Mouse (Mus musculus) liver, postnatal 0 days (tissue): ENCODE measurements at regions not wholly inside any gene's neighbourhood (a gene's known extent, or its start where the extent isn't known, plus 50 kb on each side); places are given as distances from the start of the nearest gene placed in this dataset.

Experiments
- ATAC-seq: fragments of 200-750 bp; cut with Nextera tagmentation; 2 replicates; pipeline ENCODE4 v1.8.0; 2017; ENCODE audit warnings: mild to moderate bottlenecking, moderate library complexity
- DNase-seq: peaks from one replicate; pipeline ENCODE4 v3.0.0-alpha.2; 2016
- H3K27ac ChIP-seq: fragments of 300-500 bp; sonication (generic); 2 replicates; pipeline ENCODE4 v1.5.1; 2014; ENCODE audit warnings: antibody characterized with exemption, moderate library complexity, mild to moderate bottlenecking, low read depth
- H3K27me3 ChIP-seq: fragments of 300-500 bp; sonication (generic); 2 replicates; pipeline ENCODE4 v1.6.1; 2014; ENCODE audit warnings: low read length, control low read depth, mixed read lengths; ENCODE audit not compliant: insufficient read depth
- H3K36me3 ChIP-seq: fragments of 300-500 bp; sonication (generic); replicated peaks from 2 replicates; pipeline ENCODE4 v1.6.1; 2014; ENCODE audit warnings: mild to moderate bottlenecking, control low read depth, low read length, moderate library complexity, mixed read lengths; ENCODE audit not compliant: insufficient read depth
- H3K4me1 ChIP-seq: fragments of 300-500 bp; sonication (generic); 2 replicates; pipeline ENCODE4 v1.6.1; 2014; ENCODE audit warnings: antibody characterized with exemption, mild to moderate bottlenecking, control low read depth; ENCODE audit not compliant: insufficient read depth
- H3K4me2 ChIP-seq: fragments of 300-500 bp; sonication (generic); 2 replicates; pipeline ENCODE4 v1.6.1; 2014; ENCODE audit warnings: low read depth, mild to moderate bottlenecking, low read length, moderate library complexity, mixed read lengths
- H3K4me3 ChIP-seq: fragments of 300-500 bp; sonication (generic); 2 replicates; pipeline ENCODE4 v1.5.1; 2014; ENCODE audit warnings: low read depth, low read length
- H3K9ac ChIP-seq: fragments of 300-500 bp; sonication (generic); replicated peaks from 2 replicates; pipeline ENCODE4 v1.6.1; 2014; ENCODE audit warnings: mild to moderate bottlenecking, moderate library complexity
- H3K9me3 ChIP-seq: fragments of 300-500 bp; sonication (generic); 2 replicates; pipeline ENCODE4 v1.6.1; 2016; ENCODE audit warnings: mild to moderate bottlenecking, control low read depth, low read length, mixed read lengths
- CTCF ChIP-seq: sonication (generic); IDR thresholded peaks from 2 replicates; pipeline ENCODE4 v1.5.1; 2016; ENCODE audit warnings: antibody characterized with exemption, low read depth
- EP300 ChIP-seq: IDR thresholded peaks from 2 replicates; pipeline ENCODE4 v1.6.1; 2016; ENCODE audit warnings: antibody characterized with exemption, low read depth, mild to moderate bottlenecking
- WGBS: fragments of 180-500 bp; shearing (Covaris S2); extraction: QIAGEN DNeasy Blood & Tissue Kit; methylation state at CpG from one replicate; pipeline ENCODE4 v1.1.7; 2014; ENCODE audit not compliant: insufficient replicate concordance; 5-methylcytosine and 5-hydroxymethylcytosine counted together

DNA sequence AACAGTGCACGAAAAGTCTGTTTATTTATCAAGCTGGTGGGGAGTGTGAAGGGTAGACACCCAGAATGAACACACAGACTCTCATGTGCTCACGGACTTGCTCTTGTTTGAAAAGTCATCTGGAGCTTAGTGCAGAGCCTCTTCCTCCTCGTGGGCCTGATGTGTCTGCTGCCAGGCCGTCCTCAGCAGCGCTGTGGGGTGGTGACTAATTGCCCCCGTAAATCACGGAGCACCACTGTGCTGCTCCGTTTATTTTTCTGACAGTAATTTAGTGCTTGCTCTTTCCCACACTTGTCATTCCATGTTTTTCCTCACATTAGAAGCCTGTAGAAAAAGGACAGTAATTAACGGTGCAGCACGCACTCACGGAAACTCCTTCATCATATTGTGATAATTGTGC is 51.2 kb upstream of the Gm17304 start:
- WGBS = 42% methylated on average over 11 of the region's 11 CpGs
- no peak for TF ChIP-seq CTCF
- TF ChIP-seq EP300 = no peak
- H3K9me3 ChIP-seq = no peaks in the 10 kb centered on the region
- peaks cover 50% of the 10 kb centered on the region for H3K27me3 ChIP-seq
- no peak overlapping the region for H3K9ac ChIP-seq
- H3K4me2 ChIP-seq = no peak overlapping the region
- ATAC-seq (no peak), DNase-seq (no peak)
- H3K36me3 ChIP-seq = no peaks in the 10 kb centered on the region
- H3K4me3 ChIP-seq = no peak overlapping the region
- H3K4me1 ChIP-seq = no peaks in the 10 kb centered on the region
- no peak overlapping the region for H3K27ac ChIP-seq

DNA sequence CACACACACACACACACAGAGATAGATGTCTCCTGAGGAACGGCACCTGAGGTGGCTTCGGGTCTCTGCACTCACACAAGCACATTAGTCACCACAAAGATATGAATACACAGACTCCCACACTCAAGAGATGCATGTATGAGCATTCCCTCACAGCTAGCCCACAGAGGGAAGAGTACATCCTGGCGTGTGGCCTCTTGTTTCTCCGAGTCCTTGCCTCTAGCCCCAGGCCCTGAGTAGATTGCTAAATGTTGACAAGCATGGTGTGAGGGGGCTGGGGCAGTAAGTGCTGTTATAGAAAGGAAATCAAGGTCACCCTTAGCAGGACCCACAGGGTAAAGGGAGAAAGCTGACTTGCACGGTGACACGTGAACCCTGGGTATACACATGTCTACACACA is 69.6 kb upstream of the Gm17304 start:
- WGBS = 63% methylated on average over 6 of the region's 6 CpGs
- no peaks in the 10 kb centered on the region for H3K27me3 ChIP-seq
- ATAC-seq (no peak), DNase-seq (no peak)
- TF ChIP-seq EP300 (no peak), CTCF (no peak)
- no peak overlapping the region for H3K4me2 ChIP-seq
- peaks cover 8% of the 10 kb centered on the region for H3K4me1 ChIP-seq
- no peaks in the 10 kb centered on the region for H3K9me3 ChIP-seq
- no peak overlapping the region for H3K27ac ChIP-seq
- no peak overlapping the region for H3K4me3 ChIP-seq
- H3K9ac ChIP-seq = no peak overlapping the region
- no peaks in the 10 kb centered on the region for H3K36me3 ChIP-seq

DNA sequence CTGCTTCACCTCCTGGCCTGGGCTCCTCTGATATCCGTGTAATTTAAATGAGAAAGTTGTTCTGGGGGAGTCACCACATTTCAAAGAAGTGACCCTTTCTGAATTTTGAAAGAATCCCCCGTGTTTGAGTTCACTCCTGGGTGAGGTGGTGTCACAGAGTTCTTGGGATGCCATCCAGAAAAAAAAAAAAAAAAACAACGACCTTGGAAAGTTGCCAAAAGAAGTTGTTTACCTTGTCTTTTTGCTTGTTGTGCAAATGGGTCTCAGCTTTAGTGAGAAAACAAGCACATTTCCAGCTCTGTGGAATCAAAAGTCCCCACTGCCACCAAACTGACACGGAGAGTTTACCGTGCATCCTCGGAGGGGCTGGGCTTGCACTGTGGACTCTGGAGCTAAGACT is 71.7 kb upstream of the Gm17304 start:
- WGBS = 39% methylated on average over 6 of the region's 6 CpGs
- DNase-seq = no peak
- H3K4me3 ChIP-seq = no peak overlapping the region

DNA sequence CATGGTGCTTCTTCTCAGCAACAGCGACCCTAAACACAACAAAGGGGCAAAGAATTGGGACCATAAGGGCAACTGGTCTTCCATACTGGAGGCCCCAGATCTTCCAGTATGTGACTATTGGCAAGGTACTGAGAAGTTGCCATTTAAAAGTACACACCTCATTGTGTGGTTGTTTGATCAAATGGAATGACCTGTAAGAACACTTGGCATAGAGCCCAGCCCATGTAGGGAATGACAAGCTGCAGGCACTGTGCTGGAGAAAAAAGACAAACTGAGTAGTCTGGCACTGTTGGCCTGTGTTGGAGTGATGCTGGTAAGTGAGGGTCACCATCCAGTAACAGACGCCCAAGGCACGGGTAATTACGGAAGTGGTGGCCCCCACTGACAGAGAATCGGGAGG is 72.8 kb upstream of the Gm17304 start:
- H3K4me2 ChIP-seq = no peak overlapping the region
- ATAC-seq (peak; percentile 70), DNase-seq (peak; percentile 45)
- H3K4me1 ChIP-seq = peaks cover 8% of the 10 kb centered on the region
- no peak for TF ChIP-seq EP300
- TF ChIP-seq CTCF = no peak
- H3K27me3 ChIP-seq = no peaks in the 10 kb centered on the region
- H3K9ac ChIP-seq = no peak overlapping the region
- 77% methylated on average over 5 of the region's 5 CpGs for WGBS
- H3K9me3 ChIP-seq = no peaks in the 10 kb centered on the region
- H3K36me3 ChIP-seq = no peaks in the 10 kb centered on the region
- no peak overlapping the region for H3K27ac ChIP-seq
- no peak overlapping the region for H3K4me3 ChIP-seq

More for the DNA sequence above, 71.7 kb upstream of the Gm17304 start:
- TF ChIP-seq CTCF = no peak
- no peak for TF ChIP-seq EP300
- no peaks in the 10 kb centered on the region for H3K36me3 ChIP-seq
- H3K4me2 ChIP-seq = no peak overlapping the region
- no peak overlapping the region for H3K9ac ChIP-seq
- H3K27ac ChIP-seq = no peak overlapping the region
- peaks cover 8% of the 10 kb centered on the region for H3K4me1 ChIP-seq
- ATAC-seq = peak; percentile 76
- no peaks in the 10 kb centered on the region for H3K27me3 ChIP-seq
- no peaks in the 10 kb centered on the region for H3K9me3 ChIP-seq

DNA sequence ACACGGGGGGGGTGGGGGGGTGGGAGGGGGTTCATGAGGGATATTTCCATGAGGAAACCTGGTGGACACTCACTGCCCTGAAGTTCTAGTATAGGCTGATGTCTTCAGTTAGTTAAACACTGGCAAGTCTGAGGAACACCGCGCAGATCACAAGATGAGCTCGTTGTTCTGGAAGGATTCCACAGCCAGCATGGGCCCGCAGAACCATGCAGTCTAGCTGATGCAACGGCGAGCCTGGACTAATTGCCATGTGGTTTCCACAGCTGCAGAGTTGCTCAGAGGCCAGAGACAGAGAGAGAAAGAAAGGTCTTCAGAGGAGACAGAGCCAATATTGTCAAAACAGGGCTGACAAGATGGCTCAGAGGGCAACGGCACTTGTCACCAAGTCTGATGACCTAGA is 70.8 kb upstream of the Barhl2 start:
- no peaks in the 10 kb centered on the region for H3K27me3 ChIP-seq
- H3K9ac ChIP-seq = no peak overlapping the region
- 83% methylated on average over 8 of the region's 8 CpGs for WGBS
- no peak overlapping the region for H3K4me3 ChIP-seq
- no peak overlapping the region for H3K27ac ChIP-seq
- no peaks in the 10 kb centered on the region for H3K4me1 ChIP-seq
- no peak for DNase-seq
- H3K36me3 ChIP-seq = no peaks in the 10 kb centered on the region
- H3K9me3 ChIP-seq = no peaks in the 10 kb centered on the region
- TF ChIP-seq CTCF (no peak), EP300 (no peak)
- no peak for ATAC-seq
- no peak overlapping the region for H3K4me2 ChIP-seq

DNA sequence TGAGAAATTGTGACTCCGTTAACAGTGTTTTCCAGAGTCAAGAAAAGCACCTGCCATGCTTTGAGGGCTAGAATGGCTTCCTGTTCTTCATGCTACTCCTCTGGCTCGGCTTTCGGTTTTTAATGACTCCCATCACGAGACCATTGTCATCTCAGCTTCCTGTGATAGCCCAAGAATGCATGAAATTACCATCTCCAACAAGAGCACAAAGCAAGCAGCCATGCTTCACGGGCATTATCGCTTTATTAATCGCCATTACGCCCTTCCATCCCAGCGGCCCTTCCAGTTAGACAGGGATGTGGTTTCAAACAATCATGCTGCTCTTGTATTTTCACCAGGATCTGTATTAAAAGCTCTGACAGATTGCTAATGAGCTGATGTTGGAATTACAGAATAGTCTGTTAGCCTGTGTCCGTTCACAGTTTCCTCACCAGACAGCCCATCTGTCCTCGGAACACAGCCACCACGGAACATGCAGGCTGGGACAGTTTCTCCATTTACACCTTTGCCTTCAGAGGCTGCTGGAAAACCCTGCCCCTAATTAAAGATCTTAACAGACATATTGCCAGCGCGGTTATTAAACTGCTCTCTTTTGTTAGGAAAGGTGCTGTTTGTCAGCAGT is 69.5 kb upstream of the Barhl2 start:
- no peaks in the 10 kb centered on the region for H3K9me3 ChIP-seq
- H3K27me3 ChIP-seq = no peaks in the 10 kb centered on the region
- H3K4me3 ChIP-seq = no peak overlapping the region
- no peak overlapping the region for H3K27ac ChIP-seq
- H3K9ac ChIP-seq = no peak overlapping the region
- DNase-seq = no peak
- H3K4me1 ChIP-seq = no peaks in the 10 kb centered on the region
- no peaks in the 10 kb centered on the region for H3K36me3 ChIP-seq
- ATAC-seq = no peak
- no peak for TF ChIP-seq CTCF
- 75% methylated on average over 14 of the region's 14 CpGs for WGBS
- no peak overlapping the region for H3K4me2 ChIP-seq
